Mouse (Mus musculus) E14TG2a.4 (cell line): ENCODE measurements around the gene Iffo2.

Source experiments
- H3K27me3 ChIP-seq: 2 replicates; pipeline ENCODE4 v1.6.1; 2014; ENCODE audit warnings: low read length, control low read depth; ENCODE audit not compliant: insufficient read depth
- H3K36me3 ChIP-seq: 2 replicates; pipeline ENCODE4 v1.6.1; 2014; ENCODE audit warnings: low read length, control low read depth; ENCODE audit not compliant: insufficient read depth
- H3K4me1 ChIP-seq: replicated peaks from 2 replicates; pipeline ENCODE4 v1.6.1; 2014; ENCODE audit warnings: low read depth, low read length, control low read depth
- H3K4me3 ChIP-seq: replicated peaks from 2 replicates; pipeline ENCODE4 v1.5.1; 2014; ENCODE audit warnings: mild to moderate bottlenecking, low read length
- H3K9me3 ChIP-seq: 2 replicates; pipeline ENCODE4 v1.6.1; 2014; ENCODE audit warnings: low read length, control low read depth
- CTCF ChIP-seq: conservative IDR thresholded peaks from 2 replicates; pipeline ENCODE4 v1.5.1; 2014; ENCODE audit warnings: low read length
- NANOG ChIP-seq: IDR thresholded peaks from 2 replicates; pipeline ENCODE4 v1.6.1; 2014; ENCODE audit warnings: borderline replicate concordance, low read length, mixed read lengths
- POU5F1 ChIP-seq: IDR thresholded peaks from 2 replicates; pipeline ENCODE4 v1.6.1; 2014; ENCODE audit warnings: low read length, borderline replicate concordance

Gene Iffo2

DNA sequence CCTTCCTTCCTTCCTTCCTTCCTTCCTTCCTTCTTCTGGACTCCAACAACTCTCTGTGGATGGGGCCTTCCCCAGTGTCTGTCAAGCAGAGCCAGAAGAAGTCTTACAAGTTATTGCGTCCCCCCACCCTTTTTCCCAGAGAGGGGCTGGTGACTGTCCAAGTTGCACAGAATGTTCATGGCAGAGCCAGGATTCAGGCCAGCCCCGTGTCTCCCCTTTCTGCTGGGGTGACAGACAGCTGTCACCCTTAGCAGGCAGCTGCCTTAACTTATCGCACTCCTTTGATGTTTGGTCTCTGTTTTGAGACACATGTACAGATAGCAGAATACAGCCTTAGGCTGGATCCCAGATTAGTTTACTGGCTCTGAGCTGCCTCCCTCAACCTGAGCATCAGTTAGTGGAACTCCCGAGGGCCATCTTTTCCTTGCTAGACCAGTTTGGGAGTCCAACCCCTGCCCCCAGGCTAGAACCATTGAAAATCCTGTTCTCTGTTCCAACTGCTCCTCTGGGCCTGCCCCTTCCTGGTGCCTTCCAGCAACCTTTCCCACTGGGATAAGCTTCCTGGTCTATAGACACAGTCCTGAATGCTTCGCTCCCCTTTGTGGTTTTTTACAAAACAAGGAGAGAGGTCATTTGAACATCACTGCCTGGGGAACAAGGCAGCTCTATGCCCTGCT, 59.1 kb downstream of the Iffo2 start:
- Histone ChIP-seq H3K27me3 (no peaks in the 10 kb centered on the region), H3K4me3 (no peak overlapping the region), H3K4me1 (peaks cover 94% of the 10 kb centered on the region), H3K36me3 (no peaks in the 10 kb centered on the region), H3K9me3 (no peaks in the 10 kb centered on the region)
- TF ChIP-seq POU5F1 = no peak
- TF ChIP-seq NANOG = no peak
- no peak for TF ChIP-seq CTCF

DNA sequence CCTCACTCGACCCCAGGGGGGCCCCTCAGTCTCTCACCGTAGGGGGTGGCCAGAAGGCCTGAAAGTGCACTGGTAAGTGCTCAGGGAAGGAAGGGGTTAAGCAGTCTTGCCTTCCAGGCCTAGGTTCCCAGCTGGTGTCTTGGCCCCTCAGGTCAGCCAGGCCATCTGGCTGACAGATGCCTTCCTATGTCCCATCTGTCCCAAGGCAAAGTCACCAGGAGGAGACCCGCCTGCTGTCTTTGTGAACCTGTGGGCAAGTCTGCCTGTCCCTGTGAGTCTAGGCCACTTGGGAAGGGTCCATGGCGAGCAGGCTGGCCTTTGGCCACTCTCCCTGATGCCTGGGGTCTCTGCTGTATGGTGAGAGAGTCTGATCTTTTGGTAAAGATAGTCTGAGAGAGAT, 60.1 kb downstream of the Iffo2 start:
- no peaks in the 10 kb centered on the region for H3K36me3 ChIP-seq
- peaks cover 94% of the 10 kb centered on the region for H3K4me1 ChIP-seq
- H3K4me3 ChIP-seq = 0 out of 2 replicates have a peak overlapping the region, but pooled peaks have one; percentile 7
- no peaks in the 10 kb centered on the region for H3K9me3 ChIP-seq
- H3K27me3 ChIP-seq = no peaks in the 10 kb centered on the region
- TF ChIP-seq POU5F1 (no peak), CTCF (no peak), NANOG (no peak)

DNA sequence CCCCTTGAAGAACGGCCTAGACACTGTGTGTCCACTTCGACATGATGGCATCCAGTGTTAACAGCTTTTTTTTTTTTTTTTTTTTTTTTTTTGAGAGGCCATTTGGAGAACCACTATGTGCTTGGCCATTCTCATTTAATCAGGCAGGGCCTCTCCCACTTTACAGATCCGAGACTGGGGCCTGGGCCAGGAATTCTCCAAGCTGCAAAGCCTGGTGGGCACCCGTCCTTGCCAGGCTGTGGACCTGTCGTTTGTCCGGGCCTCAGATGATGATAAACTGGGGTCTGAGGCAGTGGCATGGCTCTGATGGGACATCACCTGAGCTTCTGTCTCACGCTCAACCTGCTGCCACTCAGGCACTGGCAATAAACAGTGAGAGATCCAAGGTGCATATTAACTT, 62.5 kb downstream of the Iffo2 start:
- H3K9me3 ChIP-seq = no peaks in the 10 kb centered on the region
- H3K36me3 ChIP-seq = no peaks in the 10 kb centered on the region
- H3K4me3 ChIP-seq = peak overlapping the region; percentile 32; the same call in 1 of the 2 replicates
- TF ChIP-seq POU5F1 (no peak), NANOG (no peak)
- peaks cover 94% of the 10 kb centered on the region for H3K4me1 ChIP-seq
- no peaks in the 10 kb centered on the region for H3K27me3 ChIP-seq

DNA sequence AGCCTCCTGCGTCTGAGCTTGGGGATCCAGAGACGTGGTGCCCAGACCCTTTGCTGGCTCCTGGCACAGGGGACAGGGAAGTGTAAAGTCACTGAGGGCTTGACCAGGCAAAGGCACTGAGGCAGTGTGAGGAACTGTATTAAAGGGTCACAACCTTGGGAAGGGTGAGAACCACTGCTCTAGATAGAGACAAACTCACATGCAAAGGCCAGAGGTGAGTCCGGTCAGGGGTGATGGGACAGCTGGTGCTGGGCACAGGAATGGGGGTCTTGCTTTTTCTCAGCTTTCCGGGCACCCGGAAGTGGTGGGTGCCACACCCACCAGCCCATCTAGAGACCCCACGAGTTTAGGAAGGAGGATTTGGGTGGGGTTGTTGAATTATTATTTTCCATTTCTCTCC, 63.0 kb downstream of the Iffo2 start:
- no peaks in the 10 kb centered on the region for H3K36me3 ChIP-seq
- no peaks in the 10 kb centered on the region for H3K27me3 ChIP-seq
- TF ChIP-seq NANOG (no peak), CTCF (no peak), POU5F1 (no peak)
- peaks cover 94% of the 10 kb centered on the region for H3K4me1 ChIP-seq
- no peaks in the 10 kb centered on the region for H3K9me3 ChIP-seq
- peak overlapping the region; percentile 32; the same call in 1 of the 2 replicates for H3K4me3 ChIP-seq

DNA sequence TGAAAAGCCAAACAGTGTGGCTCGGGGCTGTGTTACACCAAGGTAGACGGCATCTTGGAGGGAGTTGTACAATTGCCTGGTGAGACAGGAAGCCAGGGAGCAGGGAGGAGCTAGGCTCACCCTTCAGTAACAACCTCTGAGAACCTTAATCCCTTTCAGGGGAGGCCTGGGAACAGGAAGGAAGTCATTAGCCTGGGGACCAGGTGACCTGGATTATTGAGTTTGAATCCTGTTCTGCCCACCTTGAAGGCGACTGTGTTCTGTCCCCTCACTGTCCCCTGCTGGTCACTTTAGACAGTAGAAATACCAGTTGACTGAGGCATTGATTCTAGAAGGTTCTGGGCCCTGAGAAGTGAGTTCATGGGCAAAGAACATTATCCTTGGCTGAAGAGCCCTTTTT, 63.7 kb downstream of the Iffo2 start:
- no peak overlapping the region for H3K4me3 ChIP-seq
- no peaks in the 10 kb centered on the region for H3K36me3 ChIP-seq
- peaks cover 99% of the 10 kb centered on the region for H3K4me1 ChIP-seq
- H3K27me3 ChIP-seq = no peaks in the 10 kb centered on the region
- TF ChIP-seq NANOG (no peak), CTCF (no peak), POU5F1 (no peak)
- no peaks in the 10 kb centered on the region for H3K9me3 ChIP-seq

DNA sequence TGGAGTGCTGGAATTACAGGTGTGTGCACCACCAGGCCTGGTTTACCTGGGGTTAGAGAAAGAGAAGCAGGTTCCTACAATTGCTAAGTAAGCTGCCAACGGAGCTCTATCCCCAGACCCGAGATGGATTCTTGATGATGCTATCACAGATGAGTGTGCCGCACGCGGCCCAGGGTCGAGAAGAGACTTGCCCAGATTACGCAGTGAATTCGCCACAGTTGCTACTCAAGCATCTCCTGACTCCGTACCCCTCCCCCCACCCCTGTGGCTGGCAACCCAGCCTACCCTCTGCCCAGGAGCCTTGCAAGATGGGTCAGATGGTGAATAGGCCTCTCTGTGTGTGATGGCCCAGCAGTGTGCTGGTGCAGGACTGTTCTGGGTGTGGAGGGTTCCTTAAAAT, 66.4 kb downstream of the Iffo2 start:
- Histone ChIP-seq H3K27me3 (no peaks in the 10 kb centered on the region), H3K4me1 (peaks cover 99% of the 10 kb centered on the region), H3K4me3 (peak overlapping the region; percentile 73), H3K9me3 (no peaks in the 10 kb centered on the region), H3K36me3 (no peaks in the 10 kb centered on the region)
- TF ChIP-seq NANOG = no peak
- no peak for TF ChIP-seq CTCF
- TF ChIP-seq POU5F1 = no peak

DNA sequence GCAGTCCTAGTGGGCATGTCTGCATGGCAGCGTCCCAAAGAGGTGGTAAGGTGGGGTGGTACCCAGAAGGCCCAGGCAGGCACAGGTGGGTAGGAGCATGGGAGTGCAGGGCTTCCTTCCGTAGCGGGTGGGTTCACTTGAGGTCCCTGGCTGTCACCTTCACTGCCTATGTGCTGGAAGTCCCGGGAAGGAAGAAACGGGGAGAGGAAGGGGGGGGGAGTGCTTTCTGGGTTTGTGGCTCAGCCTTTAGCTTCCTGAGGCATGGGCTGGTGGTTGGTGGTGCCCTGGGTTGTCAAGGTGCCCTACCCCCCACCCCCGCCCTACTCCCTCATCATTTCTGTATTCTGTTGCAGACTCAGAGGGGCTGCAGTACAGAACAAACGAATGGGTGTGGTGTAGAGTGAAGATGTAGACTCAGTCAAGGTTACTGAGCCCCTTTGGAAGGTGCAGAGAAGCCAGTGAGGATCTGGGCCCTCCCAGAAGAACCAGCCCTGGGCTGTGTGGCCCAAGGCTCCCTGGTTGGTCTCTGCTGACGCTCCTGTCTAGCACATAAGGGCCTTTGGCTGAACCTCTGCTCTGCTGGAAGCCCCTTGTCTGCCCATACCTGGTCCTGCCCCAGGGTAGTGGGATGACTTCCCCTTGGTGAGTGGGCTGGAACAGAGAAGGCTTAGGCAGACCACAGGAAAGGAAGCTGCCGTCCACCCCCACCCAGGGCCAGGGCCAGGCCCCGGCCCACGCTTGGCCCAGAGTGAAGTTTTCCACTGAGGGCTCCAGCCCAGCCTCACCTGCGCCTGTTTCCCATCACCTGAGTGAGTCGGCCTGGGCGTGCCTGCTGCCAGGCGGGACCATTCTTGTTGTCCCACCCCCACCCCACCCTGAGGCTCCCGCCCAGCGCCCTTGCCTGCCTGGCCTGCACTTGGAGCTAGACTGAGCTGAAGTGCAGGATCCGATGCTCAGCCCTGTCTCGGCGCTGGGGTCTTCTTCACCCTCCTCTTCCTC, 67.2 kb downstream of the Iffo2 start:
- Histone ChIP-seq H3K4me3 (peak overlapping the region; percentile 73), H3K27me3 (no peaks in the 10 kb centered on the region), H3K4me1 (peaks cover 99% of the 10 kb centered on the region), H3K9me3 (no peaks in the 10 kb centered on the region), H3K36me3 (no peaks in the 10 kb centered on the region)
- TF ChIP-seq CTCF (no peak), NANOG (no peak), POU5F1 (no peak)

DNA sequence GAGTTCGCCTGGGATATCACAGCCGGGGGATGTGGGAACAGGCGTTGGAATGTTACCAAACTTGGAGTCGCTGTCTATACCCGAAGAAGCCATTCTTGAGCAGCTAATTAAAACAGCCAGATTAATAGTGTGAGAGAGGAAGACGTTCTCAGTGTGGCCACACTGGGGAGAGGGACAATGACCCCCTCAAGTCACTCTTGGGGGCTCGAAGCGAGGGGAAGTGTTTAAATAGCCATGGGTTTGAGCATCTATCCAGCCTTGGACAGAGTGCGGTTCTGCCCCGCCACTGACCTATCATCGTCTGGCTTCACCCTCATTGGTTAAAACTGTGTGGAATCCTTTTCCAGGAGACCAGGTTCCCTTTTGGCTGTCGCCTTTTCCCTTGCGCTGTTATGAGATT, 68.0 kb downstream of the Iffo2 start:
- Histone ChIP-seq H3K9me3 (no peaks in the 10 kb centered on the region), H3K4me3 (peak overlapping the region; percentile 73), H3K27me3 (no peaks in the 10 kb centered on the region), H3K36me3 (no peaks in the 10 kb centered on the region), H3K4me1 (peaks cover 99% of the 10 kb centered on the region)
- TF ChIP-seq CTCF = no peak
- TF ChIP-seq NANOG = no peak
- no peak for TF ChIP-seq POU5F1
